Mouse (Mus musculus) retina, postnatal 1 day (tissue): ENCODE data around the gene A430005L14Rik.

Experiments
- DNase-seq: peaks from one replicate; pipeline ENCODE4 v3.0.0-alpha.2; 2012

The A430005L14Rik gene

DNA sequence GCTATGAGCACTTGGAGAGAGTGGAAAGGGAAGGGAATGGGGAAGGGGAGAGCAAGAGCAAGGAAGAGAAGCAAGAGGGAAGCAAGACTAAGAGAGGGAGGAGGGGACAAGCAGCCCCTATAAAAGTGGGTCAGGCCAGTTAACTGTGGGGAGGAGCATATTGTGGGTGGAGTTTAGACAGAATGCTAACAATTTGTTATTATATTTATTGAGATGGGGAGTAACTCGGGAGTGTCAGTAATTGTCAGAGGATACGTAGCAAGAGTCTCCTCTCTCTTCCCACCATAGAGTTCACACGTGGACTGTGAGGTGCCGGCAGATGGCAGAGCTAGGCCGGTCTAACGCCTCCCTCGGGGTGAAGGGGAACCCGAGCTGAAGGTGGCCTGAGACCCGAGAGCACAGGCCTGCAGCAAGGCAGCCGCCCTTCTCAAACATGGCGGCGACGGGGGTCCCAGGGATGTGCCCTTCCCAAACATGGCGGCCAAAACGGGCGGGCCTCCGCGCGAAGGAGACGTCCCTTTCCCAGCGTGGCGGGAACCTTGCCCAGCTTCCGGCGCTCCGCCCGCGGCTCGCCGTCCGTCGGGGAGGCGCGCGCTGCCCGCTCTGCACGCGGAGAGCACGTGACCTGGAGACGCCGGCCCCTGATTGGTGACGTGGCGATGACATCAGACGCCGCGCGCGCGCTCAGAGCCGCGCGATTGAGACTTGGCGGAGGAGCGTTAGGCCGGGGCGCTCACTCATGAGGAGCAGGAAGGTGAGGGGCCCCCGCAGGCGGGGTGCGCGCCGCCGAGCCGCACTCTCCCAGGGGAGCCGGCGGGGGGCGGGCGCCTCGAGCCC, at the start of gene A430005L14Rik:
A430005L14Rik (plus strand) TSS at position 669 of the 837 bp plus-strand sequence.
- DNase-seq: peak; percentile 99

GRCm38 (mm10) chr4:153907573-153907972, 49.5 kb upstream of the A430005L14Rik start:
- peak; percentile 80 for DNase-seq

- peak; percentile 43 for DNase-seq
These were observed 43.4 kb upstream of the A430005L14Rik start for GRCm38 (mm10) chr4:153913635-153914034.

GRCm38 (mm10) chr4:153917773-153918500, 39.1 kb upstream of the A430005L14Rik start:
- DNase-seq: no peak

GRCm38 (mm10) chr4:153920517-153921233, 36.4 kb upstream of the A430005L14Rik start:
- peak; percentile 27 for DNase-seq

DNA sequence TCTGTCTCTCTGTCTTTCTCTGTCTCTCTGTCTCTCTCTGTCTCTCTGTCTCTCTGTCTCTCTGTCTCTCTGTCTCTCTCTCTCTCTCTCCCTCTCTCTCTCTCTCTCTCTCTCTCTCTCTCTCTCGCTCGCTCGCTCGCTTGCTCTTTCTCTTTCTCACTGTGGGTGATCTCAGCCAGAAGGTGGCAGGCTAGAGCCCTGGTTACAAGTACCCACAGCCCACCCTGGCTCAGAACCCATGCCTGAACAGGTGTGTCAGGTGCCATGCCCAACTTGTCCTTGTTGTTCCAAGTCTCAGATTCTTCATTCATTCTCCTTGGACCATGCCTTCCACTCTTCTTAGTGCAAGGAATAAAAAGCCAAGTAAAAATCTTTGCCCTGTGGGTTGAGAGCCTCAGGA, 34.9 kb upstream of the A430005L14Rik start:
- peak; percentile 52 for DNase-seq

DNA sequence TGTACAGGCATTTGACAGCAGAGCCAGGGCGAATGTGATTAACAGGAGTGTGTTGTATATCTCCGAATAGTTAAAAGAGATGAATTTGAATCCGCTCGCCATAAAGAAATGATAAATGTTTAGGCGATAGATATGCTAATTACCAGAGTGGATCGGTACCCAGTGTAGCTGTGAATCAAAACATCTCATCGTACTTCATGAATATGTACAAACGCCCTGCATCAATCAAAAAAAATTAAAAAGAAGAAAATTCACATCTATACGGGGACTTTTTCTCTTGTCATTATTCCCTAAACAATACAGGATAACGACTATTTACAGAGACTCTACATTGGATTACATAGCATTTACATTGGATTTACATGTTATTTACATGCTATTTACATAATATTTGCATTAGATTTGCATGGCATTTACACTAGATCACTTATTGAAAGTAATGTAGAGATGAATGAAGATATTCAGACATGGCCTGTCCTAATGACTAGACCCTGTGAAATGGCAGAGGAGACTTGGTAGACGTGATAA, 28.2 kb upstream of the A430005L14Rik start:
- no peak for DNase-seq

GRCm38 (mm10) chr4:153929425-153929824, 27.6 kb upstream of the A430005L14Rik start:
- peak; percentile 25 for DNase-seq

DNA sequence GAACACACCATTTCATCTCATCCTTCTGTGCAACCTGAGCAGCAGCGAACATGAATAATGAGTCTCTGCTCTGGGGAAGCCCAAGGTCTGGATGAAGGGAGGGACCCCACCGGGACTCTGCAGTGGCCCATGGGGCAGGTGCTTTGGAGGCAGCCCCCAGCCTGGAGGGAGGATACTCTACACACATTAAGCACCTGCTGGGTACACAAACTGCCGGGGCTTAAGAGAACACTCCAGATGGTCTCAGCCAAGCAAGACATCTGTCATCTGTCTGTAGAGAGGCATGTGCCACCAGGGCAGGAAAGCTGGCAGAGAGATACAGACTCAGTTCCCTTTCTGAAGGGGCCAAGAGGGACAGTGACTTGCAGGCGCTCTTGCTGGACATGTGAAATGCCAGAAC, 27.1 kb upstream of the A430005L14Rik start:
- peak; percentile 59 for DNase-seq

DNA sequence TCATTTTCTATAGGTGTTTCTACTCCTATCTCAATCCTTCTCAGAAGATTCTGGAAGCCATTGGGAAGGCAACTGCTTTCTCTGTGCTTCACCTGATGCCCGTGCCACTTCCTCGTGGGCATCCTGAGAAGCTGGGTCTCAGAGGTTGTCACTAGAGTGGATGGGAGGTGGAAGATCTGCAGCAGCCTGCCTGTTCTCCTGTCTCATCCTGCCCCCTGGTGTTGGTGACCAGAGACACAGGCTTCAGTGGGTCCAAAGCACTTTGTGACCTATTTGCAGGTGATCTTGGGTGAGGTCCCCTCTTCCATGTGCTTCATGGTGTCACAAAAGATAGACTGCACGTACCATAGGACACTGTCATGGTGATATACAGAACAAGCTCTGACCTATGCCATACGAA, 13.8 kb upstream of the A430005L14Rik start:
- peak; percentile 70 for DNase-seq

DNA sequence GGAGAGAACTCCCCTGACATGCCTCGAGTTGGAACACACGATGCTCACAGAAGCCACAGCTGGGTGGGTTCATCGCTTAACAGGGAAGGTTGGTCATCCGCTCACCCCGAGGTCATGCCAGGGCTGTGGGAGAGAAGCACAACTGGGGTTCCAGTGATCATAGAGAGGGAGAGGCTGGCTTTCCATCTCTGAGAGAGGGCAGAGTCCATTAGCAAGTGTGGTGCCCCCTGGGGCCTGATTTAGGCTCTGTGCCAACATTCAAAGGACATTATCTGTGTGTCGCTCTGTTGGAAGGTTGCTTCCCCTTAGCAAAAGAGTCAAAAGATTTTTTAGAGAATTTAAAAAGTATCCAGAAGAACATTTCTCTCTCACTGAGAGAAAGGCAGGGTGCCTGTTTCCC, 12.8 kb upstream of the A430005L14Rik start:
- DNase-seq: peak; percentile 21

DNA sequence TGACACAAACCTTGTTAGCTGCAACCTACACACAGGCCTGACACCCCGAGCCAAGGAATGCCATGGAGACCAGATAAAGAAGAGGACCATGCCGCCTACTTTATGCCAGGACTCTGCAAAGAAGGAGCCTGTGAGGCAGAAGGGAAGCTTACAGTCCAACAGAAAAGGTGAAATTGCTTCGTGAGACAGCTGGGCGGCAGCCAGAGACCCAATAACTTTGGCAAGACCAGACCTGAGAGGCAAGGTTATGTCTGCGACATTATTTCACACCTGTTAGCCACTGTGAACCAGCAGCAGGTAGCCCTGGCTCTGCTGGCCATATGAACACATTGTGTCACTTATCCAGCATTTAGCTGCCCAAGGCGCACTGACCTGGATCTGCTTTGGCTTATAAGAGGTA, 11.3 kb upstream of the A430005L14Rik start:
- no peak for DNase-seq

DNA sequence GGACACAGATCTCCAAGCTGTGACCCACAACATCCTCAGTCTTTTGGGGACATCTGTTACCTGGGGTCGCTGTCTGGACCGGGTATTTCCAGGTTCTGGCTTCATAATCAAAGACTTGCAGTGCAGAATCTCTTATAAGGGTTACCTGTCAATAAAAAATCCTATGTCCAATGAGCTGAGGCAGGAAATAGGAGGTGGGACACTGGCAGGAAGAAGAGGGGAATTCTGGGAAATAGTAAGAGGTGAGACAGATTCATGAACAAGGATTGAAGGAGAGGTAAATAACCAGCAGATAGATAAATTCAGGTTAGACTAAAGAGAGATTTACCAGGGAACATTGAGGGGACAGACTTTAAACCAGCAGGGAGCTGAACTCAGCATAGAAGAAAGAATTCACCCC, 6.7 kb upstream of the A430005L14Rik start:
- no peak for DNase-seq

DNA sequence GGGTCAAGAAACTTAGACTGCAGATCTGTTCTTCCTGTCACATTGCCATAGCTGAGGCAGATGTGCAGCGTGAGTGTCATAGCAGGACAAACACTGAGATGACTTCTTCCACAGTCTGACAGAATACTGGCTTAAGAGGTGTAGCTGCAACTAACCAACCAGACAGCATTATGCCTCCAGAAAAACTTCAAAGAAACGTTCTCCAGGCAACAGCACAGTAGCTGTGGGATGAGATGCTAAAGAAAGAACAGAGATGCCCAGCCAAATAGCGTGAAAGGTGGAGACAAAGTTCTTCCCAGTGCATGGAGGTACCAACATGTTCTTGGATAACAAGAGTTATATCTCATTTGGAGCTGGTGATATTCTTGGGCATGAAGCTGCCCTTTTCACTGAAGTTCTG, 5.9 kb upstream of the A430005L14Rik start:
- DNase-seq: no peak

GRCm38 (mm10) chr4:153951692-153952091, 5.3 kb upstream of the A430005L14Rik start:
- DNase-seq: peak; percentile 48

DNA sequence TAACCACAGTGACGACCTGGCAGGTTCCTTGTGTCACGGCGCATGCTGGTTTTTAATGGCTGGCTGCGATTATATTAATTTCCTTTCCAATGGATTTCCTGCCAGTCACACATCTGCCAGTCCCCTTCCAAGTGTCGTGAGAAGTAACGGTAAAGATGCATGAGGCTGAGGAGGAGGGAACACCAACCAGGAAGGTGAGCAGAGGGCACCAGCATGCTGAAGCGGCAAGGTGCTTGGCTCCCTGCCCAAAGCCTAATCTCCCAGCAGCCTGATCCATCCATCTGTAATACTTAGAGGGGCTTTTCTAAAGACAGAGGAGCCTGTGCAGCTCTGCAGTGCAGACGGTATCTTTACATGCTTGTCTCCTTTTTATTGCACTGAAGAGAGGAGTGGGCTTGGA, 1.4 kb upstream of the A430005L14Rik start:
- DNase-seq: peak; percentile 73

- DNase-seq: no peak
These were observed 610 bp downstream of the A430005L14Rik start for GRCm38 (mm10) chr4:153957444-153958250.

GRCm38 (mm10) chr4:153962631-153963030, 5.6 kb downstream of the A430005L14Rik start:
- no peak for DNase-seq

GRCm38 (mm10) chr4:153966651-153967050, 9.6 kb downstream of the A430005L14Rik start:
- no peak for DNase-seq

DNA sequence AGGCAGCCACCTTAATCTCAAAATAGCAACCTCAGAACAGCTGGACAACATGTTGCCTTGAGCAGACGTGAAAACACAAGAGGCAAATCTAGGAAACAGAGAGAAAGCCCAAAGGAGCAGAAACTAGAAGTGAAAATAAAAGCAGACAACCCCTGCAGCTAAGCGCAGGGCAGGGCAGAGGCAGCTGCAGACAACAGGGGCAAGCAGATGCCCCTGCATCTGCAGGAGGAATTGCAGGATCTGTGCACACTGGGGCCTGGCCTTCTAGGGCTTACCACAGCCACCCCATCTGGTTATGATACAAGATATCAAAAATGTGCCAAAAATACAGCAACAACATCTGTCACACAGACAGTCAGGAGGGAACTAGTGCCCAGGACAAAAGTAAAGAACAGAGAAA, 10.5 kb downstream of the A430005L14Rik start:
- no peak for DNase-seq

DNA sequence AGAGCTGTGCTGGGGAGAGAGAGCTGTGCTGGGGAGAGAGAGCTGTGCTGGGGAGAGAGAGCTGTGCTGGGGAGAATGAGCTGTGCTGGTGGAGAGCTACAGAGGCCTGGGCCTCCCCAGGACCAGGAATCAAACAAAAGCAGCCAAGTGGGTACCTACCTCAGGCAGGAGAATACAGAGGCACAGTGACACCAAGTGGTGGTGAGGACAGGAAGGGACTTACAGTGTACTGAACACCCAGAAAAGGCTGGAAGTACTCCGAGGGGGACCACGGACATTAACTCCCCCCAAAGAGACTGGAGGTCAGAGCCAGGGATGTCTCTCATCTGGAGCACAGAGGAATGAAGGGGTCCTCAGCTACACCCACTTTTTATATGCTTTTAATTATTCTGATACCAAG, 11.0 kb downstream of the A430005L14Rik start:
- no peak for DNase-seq
